Mouse (Mus musculus) MN1 (cell line): ENCODE data around the gene Best2.

ENCODE experiments used
- DNase-seq: peaks from one replicate; pipeline ENCODE4 v3.0.0-alpha.2; 2016; ENCODE audit warnings: low spot score

Best2 gene

GRCm38 (mm10) chr8:85021514-85022055, 7.3 kb upstream of the Best2 start:
- DNase-seq: no peak

- DNase-seq: no peak
Measured at GRCm38 (mm10) chr8:85017209-85017608, 2.9 kb upstream of the Best2 start.

GRCm38 (mm10) chr8:85016724-85017123, 2.4 kb upstream of the Best2 start:
- no peak for DNase-seq

- DNase-seq: no peak
Measured at GRCm38 (mm10) chr8:85013230-85013840, 996 bp downstream of the Best2 start.

- DNase-seq: no peak
Measured at GRCm38 (mm10) chr8:85011242-85011641, 3.1 kb downstream of the Best2 start.

- no peak for DNase-seq
Measured at GRCm38 (mm10) chr8:85007686-85008085, 6.6 kb downstream of the Best2 start.

- DNase-seq: peak; percentile 89
Measured at GRCm38 (mm10) chr8:84997649-84998295, 16.6 kb downstream of the Best2 start.

- DNase-seq: no peak
Measured at GRCm38 (mm10) chr8:84996978-84997377, 17.4 kb downstream of the Best2 start.

- DNase-seq: no peak
Measured at GRCm38 (mm10) chr8:84995680-84996079, 18.7 kb downstream of the Best2 start.

- DNase-seq: no peak
Measured at GRCm38 (mm10) chr8:84994375-84994774, 20.0 kb downstream of the Best2 start.

- peak; percentile 49 for DNase-seq
Measured at GRCm38 (mm10) chr8:84990836-84991235, 23.5 kb downstream of the Best2 start.

GRCm38 (mm10) chr8:84990349-84990748, 24.0 kb downstream of the Best2 start, which contains the start of gene Hook2:
Gene Hook2, plus strand, starts transcription at chr8:84990603.
- peak; percentile 99 for DNase-seq

- DNase-seq: peak; percentile 98
Measured at GRCm38 (mm10) chr8:84989810-84990209, 24.5 kb downstream of the Best2 start.

GRCm38 (mm10) chr8:84989311-84989731, 25.0 kb downstream of the Best2 start:
- peak; percentile 73 for DNase-seq

GRCm38 (mm10) chr8:84987903-84988302, 26.4 kb downstream of the Best2 start:
- DNase-seq: no peak

- no peak for DNase-seq
Measured at GRCm38 (mm10) chr8:84987388-84987787, 26.9 kb downstream of the Best2 start.

GRCm38 (mm10) chr8:84986379-84986945, 27.9 kb downstream of the Best2 start:
- no peak for DNase-seq

GRCm38 (mm10) chr8:84985684-84986378, 28.5 kb downstream of the Best2 start:
- DNase-seq: peak; percentile 86

- peak; percentile 47 for DNase-seq
Measured at GRCm38 (mm10) chr8:84985049-84985683, 29.2 kb downstream of the Best2 start.

- no peak for DNase-seq
Measured at GRCm38 (mm10) chr8:84984294-84985048, 29.9 kb downstream of the Best2 start.

- no peak for DNase-seq
Measured at GRCm38 (mm10) chr8:84982499-84983011, 31.8 kb downstream of the Best2 start.
